Mouse (Mus musculus) C2C12 (cell line): ENCODE data around the gene Ralb.

Experiments
- CEBPB ChIP-seq: IDR thresholded peaks from one replicate; pipeline ENCODE4 v1.6.1; 2011; ENCODE audit warnings: low read depth, mild to moderate bottlenecking, control low read depth, moderate library complexity
- CTCF ChIP-seq: IDR thresholded peaks from one replicate; pipeline ENCODE4 v1.5.1; 2011; ENCODE audit not compliant: control insufficient read depth, insufficient read depth, insufficient read length
- FOSL1 ChIP-seq: IDR thresholded peaks from one replicate; pipeline ENCODE4 v1.8.0; 2011; ENCODE audit warnings: mild to moderate bottlenecking, low read length; ENCODE audit not compliant: poor library complexity, insufficient read depth, severe bottlenecking
- MAX ChIP-seq: IDR thresholded peaks from one replicate; pipeline ENCODE4 v1.6.1; 2011; ENCODE audit warnings: mild to moderate bottlenecking, control low read depth
- MYOD1 ChIP-seq: IDR thresholded peaks from one replicate; pipeline ENCODE4 v1.6.1; 2011; ENCODE audit warnings: low read depth; ENCODE audit not compliant: control insufficient read depth, insufficient read length
- MYOG ChIP-seq: IDR thresholded peaks from one replicate; pipeline ENCODE4 v1.6.1; 2011; ENCODE audit not compliant: control insufficient read depth, insufficient read length; ENCODE audit errors: extremely low read depth
- USF1 ChIP-seq: IDR thresholded peaks from one replicate; pipeline ENCODE4 v1.6.1; 2011; ENCODE audit warnings: low read depth, mild to moderate bottlenecking, control low read depth, moderate library complexity

DNA sequence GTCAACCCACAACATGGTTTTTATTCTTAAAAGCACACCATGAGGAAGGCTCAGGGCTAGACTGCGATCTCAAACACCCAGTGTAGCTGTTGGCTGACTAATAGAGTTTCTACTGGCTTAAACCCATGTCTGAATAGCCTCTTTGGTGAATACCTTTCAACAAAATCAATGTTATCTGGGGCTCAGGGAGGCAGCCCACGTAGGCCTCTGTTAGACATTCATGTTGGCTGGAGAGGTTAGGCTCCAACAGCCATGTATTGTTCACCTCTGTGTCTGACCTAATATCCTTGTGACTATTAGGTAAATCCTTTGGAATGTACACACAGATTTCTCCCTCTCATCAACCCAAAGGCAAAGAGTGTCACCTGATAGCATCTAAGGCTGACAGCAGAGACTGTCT is 31.5 kb upstream of the Ralb start:
- TF ChIP-seq CTCF (no peak), USF1 (no peak), FOSL1 (no peak), MYOD1 (no peak), MYOG (no peak), MAX (no peak), CEBPB (no peak)
